Mouse (Mus musculus) kidney, postnatal 0 days (tissue): ENCODE data around the gene Zfp57. TPM values are rescaled to one million over a fixed set of nuclear protein-coding genes. Genes with fewer than 3 reads are reported as not detected.

Experiments
- ATAC-seq: fragments of 200-750 bp; cut with Nextera tagmentation; replicated peaks from 2 replicates; pipeline ENCODE4 v1.8.0; 2017; ENCODE audit warnings: low read depth, moderate number of reproducible peaks, moderate TSS enrichment, moderate library complexity; ENCODE audit not compliant: low FRiP score
- DNase-seq: peaks from one replicate; pipeline ENCODE4 v3.0.0-alpha.2; 2016; ENCODE audit warnings: low spot score
- H3K27ac ChIP-seq: fragments of 300-500 bp; sonication (generic); 2 replicates; pipeline ENCODE4 v1.5.1; 2014; ENCODE audit warnings: mild to moderate bottlenecking
- H3K27me3 ChIP-seq: fragments of 300-500 bp; sonication (generic); 2 replicates; pipeline ENCODE4 v1.6.1; 2014; ENCODE audit warnings: low read length, mixed read lengths; ENCODE audit not compliant: insufficient read depth
- H3K36me3 ChIP-seq: fragments of 300-500 bp; sonication (generic); 2 replicates; pipeline ENCODE4 v1.6.1; 2014; ENCODE audit warnings: low read length, mixed read lengths; ENCODE audit not compliant: insufficient read depth
- H3K4me1 ChIP-seq: fragments of 300-500 bp; sonication (generic); replicated peaks from 2 replicates; pipeline ENCODE4 v1.6.1; 2014; ENCODE audit warnings: antibody characterized with exemption, low read length, mixed read lengths; ENCODE audit not compliant: insufficient read depth
- H3K4me2 ChIP-seq: fragments of 300-500 bp; sonication (generic); 2 replicates; pipeline ENCODE4 v1.6.1; 2014; ENCODE audit warnings: mild to moderate bottlenecking, low read length, moderate library complexity, mixed read lengths
- H3K4me3 ChIP-seq: fragments of 300-500 bp; sonication (generic); replicated peaks from 2 replicates; pipeline ENCODE4 v1.5.1; 2014; ENCODE audit warnings: low read depth, low read length
- H3K9ac ChIP-seq: fragments of 300-500 bp; sonication (generic); 2 replicates; pipeline ENCODE4 v1.6.1; 2014; ENCODE audit warnings: low read depth, low read length
- H3K9me3 ChIP-seq: fragments of 300-500 bp; sonication (generic); replicated peaks from 2 replicates; pipeline ENCODE4 v1.6.1; 2016; ENCODE audit warnings: low read length, inconsistent platforms, mixed read lengths
- CTCF ChIP-seq: IDR thresholded peaks from 2 replicates; pipeline ENCODE4 v1.5.1; 2016; ENCODE audit warnings: antibody characterized with exemption, low read depth, mild to moderate bottlenecking, moderate library complexity
- WGBS: fragments of 180-500 bp; shearing (Covaris S2); extraction: QIAGEN DNeasy Blood & Tissue Kit; methylation state at CpG from one replicate; pipeline ENCODE4 v1.1.7; 2014; 5-methylcytosine and 5-hydroxymethylcytosine counted together
- polyA plus RNA-seq: library from polyadenylated mRNA; unstranded; fragments of >200 nt; fragmentation: Nextera tagmentation; extraction: Ambion mirVana; gene quantifications from 2 replicates; pipeline ENCODE4 v1.2.1, GENCODE M21; 2015

Gene Zfp57
- polyA plus RNA-seq, 1 experiment from 2014 or later, result 28.2 TPM

DNA sequence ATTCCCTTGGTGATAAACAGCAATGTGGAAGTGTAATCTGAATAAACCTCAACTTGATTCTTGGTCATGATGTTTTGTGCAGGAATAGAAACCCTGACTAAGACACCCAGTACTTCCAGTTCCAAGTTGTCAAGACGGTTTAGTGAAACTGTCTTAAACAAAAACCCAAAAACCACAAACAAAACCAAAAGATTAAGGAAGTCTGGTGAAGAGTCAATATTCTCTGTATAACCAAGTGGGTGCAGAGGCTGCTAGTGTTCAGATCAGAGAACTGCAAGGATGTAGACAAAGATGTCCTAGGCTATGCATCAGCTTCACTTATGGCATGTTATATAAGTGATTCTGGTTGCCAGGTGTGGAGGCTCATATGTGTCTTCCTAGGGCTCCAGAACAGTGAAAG is 34.1 kb upstream of the Zfp57 start:
- ATAC-seq, result no peak
- TF ChIP-seq CTCF, result no peak
- no peaks in the 10 kb centered on the region for H3K9me3 ChIP-seq
- H3K36me3 ChIP-seq, result no peaks in the 10 kb centered on the region
- H3K27ac ChIP-seq, result no peak overlapping the region
- H3K4me2 ChIP-seq, result no peak overlapping the region
- no peaks in the 10 kb centered on the region for H3K4me1 ChIP-seq
- no peak overlapping the region for H3K4me3 ChIP-seq
- H3K9ac ChIP-seq, result no peak overlapping the region
- no peaks in the 10 kb centered on the region for H3K27me3 ChIP-seq
- 93% methylated on average over 1 of the region's 1 CpGs for WGBS
- no peak for DNase-seq

DNA sequence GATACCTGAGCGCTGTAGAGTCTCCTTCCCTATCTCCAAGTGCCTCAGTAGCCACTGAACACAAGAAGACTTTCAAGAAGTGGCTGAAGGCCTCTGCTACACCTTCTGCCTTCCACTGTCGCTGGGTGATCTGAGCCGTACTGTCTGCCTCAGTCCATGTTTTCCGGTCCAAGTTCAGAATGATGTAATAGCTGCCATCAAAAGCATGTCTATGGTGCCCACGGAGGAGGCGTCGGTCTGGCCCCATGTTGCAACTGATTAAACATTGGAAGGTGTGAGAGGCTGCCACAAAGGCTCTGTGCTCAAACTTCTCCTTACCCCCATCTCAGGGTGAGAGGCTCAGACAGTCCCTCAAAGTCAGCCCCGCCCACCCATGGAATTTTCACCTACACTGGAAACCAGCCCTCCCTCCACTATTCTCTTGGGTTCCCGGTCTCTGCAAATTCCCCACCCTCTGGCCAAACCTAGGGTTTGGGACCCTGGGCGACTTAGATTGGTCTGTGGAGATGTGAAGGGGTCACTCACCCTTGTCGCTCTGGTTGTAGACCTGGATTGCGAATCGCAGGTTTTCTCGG is 30.6 kb upstream of the Zfp57 start:
- Histone ChIP-seq H3K27me3 (no peaks in the 10 kb centered on the region), H3K27ac (no peak overlapping the region), H3K4me2 (no peak overlapping the region), H3K4me1 (no peaks in the 10 kb centered on the region), H3K4me3 (no peak overlapping the region), H3K36me3 (no peaks in the 10 kb centered on the region), H3K9ac (no peak overlapping the region), H3K9me3 (no peaks in the 10 kb centered on the region)
- DNase-seq, result no peak
- TF ChIP-seq CTCF, result no peak
- ATAC-seq, result no peak
- WGBS, result 86% methylated on average over 14 of the region's 14 CpGs

DNA sequence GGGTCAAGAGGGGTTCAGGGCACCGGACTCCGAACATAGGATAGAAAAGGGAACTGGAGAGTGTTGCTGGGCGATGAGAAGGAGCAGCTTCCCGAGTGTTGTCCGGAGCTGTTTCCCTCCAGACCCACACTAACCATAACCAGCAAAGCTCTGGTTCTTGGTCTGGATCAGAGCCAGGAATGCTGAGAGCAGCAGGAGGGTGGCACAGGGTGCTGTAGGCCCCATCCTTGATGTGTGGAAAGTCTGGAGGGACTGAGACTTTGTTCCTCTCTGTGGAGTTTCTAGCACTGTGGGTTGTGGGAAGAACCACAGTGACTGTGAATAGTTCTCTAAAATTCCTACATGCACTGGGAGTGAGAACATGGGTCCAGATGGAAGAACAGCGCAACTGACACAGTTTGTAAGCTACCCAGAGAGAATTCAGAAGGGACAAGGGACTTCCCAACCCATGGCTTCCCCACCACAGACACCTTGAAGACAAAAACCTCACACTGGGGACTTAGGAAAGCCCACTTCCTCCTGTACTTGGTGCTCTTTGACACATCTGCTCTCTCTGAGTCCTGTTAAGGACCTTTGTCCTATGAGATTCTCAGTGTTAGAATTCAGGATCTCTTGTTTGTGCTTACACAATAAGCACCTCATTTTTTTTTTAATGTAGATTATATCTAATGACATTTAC is 29.7 kb upstream of the Zfp57 start:
- H3K36me3 ChIP-seq, result no peaks in the 10 kb centered on the region
- no peak overlapping the region for H3K4me3 ChIP-seq
- H3K9ac ChIP-seq, result no peak overlapping the region
- no peak overlapping the region for H3K27ac ChIP-seq
- no peaks in the 10 kb centered on the region for H3K27me3 ChIP-seq
- no peak overlapping the region for H3K4me2 ChIP-seq
- no peaks in the 10 kb centered on the region for H3K9me3 ChIP-seq
- H3K4me1 ChIP-seq, result no peaks in the 10 kb centered on the region
- no peak for TF ChIP-seq CTCF
- 88% methylated on average over 6 of the region's 6 CpGs for WGBS
- DNase-seq, result no peak
- ATAC-seq, result no peak

DNA sequence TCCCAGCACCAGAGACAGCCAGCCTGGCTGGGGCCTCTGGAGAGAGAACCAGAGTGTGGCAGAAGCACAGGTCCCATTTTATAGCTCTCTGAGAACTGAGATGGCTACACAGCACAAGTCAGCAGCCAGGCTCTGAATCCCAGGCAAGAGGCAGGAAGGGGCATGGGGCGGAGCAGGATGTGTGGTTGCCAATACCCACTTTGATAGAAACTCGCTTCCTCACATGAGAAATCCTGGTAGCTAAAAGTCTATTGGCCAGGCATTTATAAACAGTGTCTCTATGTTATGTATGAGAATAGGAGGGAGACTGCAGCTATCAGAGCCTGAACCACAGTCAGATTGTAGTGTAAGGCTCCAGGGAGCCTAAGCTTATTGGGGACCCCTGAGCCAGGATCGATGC is 28.2 kb upstream of the Zfp57 start:
- no peak for TF ChIP-seq CTCF
- Histone ChIP-seq H3K4me2 (no peak overlapping the region), H3K27me3 (no peaks in the 10 kb centered on the region), H3K9me3 (no peaks in the 10 kb centered on the region), H3K9ac (no peak overlapping the region), H3K27ac (no peak overlapping the region), H3K36me3 (no peaks in the 10 kb centered on the region), H3K4me1 (no peaks in the 10 kb centered on the region), H3K4me3 (no peak overlapping the region)
- DNase-seq (no peak), ATAC-seq (no peak)
- WGBS, result 87% methylated on average over 3 of the region's 3 CpGs

DNA sequence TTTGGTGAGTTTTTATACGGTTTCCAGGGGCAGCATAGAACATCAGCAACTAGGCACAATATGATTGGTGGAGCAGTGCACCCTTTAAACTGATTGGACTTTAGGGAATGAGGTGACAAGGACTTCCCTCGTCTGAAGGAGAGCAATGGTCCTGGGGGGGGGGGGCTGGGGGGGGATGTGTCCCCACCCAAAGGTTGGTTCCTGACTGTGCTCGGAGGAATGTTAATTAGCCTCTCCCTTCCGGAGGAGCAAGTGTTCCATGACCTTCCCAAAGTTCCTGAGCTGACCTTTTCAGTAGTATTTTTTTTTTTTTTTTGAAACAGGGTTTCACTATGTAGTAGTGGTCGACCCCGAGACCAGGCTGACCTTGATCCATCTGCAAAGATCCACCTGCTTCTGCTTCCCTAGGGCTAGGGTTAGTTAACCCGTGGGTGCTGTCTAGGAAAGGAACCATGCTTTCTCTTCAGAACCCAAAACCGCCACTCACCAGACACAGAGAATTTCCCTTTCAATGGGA is 27.6 kb upstream of the Zfp57 start:
- no peak for DNase-seq
- Histone ChIP-seq H3K27ac (no peak overlapping the region), H3K27me3 (no peaks in the 10 kb centered on the region), H3K9me3 (no peaks in the 10 kb centered on the region), H3K4me2 (no peak overlapping the region), H3K4me1 (no peaks in the 10 kb centered on the region), H3K4me3 (no peak overlapping the region), H3K36me3 (no peaks in the 10 kb centered on the region), H3K9ac (no peak overlapping the region)
- no peak for TF ChIP-seq CTCF
- WGBS, result 56% methylated on average over 8 of the region's 8 CpGs
- no peak for ATAC-seq

DNA sequence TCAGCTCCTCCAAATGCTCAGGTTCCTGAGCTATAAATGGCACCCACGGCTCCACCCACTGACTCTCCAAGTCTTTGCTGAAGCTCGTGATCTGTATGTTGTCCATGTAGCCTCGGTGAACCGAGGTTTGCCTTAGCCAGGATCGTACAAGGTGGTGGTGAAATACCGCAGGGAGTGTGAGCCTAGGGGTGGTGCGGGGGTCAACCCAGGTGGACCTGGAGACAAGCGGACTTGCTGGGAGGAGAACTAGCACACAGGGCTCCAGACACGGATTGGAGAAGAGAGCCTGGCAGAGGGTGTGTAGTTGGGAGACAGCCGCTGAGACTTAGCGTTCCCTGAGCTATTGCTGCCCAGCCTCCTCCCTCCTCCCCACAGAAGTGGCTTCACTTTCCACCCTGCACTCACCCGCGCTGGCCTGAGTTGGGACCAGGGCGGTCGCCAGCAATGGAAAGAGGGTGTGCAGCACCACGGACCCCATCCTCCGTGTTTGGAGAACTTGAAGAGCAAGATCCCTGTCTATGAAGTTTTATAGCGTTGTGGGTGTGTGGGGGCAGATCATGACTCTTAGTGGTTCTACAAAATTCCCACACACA is 19.6 kb upstream of the Zfp57 start, which contains the start of gene 2410137M14Rik:
Gene 2410137M14Rik, minus strand, starts transcription at position 17 of the 593 bp plus-strand sequence.
- Histone ChIP-seq H3K9me3 (no peaks in the 10 kb centered on the region), H3K9ac (0 out of 2 replicates have a peak within 1 kb of the TSS, but pooled peaks have one; percentile 3), H3K4me1 (no peaks in the 10 kb centered on the region), H3K4me2 (peak within 1 kb of the TSS; percentile 44), H3K4me3 (0 out of 2 replicates have a peak within 1 kb of the TSS, but pooled peaks have one; percentile 8), H3K27ac (no peak within 1 kb of the TSS), H3K27me3 (no peaks in the 10 kb centered on the region), H3K36me3 (no peaks in the 10 kb centered on the region)
- ATAC-seq (0 out of 2 replicates have a peak, but pooled peaks have one; percentile 46), DNase-seq (peak; percentile 11)
- TF ChIP-seq CTCF, result no peak
- WGBS, result 11% methylated on average over 18 of the region's 18 CpGs
